Mouse (Mus musculus) embryonic fibroblast, embryonic 13.5 days (primary cell): Measurements from ENCODE around the gene Ssrp1.

ENCODE experiments used
- CTCF ChIP-seq: IDR thresholded peaks from 2 replicates; pipeline ENCODE4 v1.5.1; 2011; ENCODE audit warnings: mild to moderate bottlenecking, control low read depth, low read length, moderate library complexity, borderline replicate concordance; ENCODE audit not compliant: insufficient read depth
- POLR2A ChIP-seq: IDR thresholded peaks from 2 replicates; pipeline ENCODE4 v1.6.1; 2011; ENCODE audit warnings: low read depth, mild to moderate bottlenecking, control low read depth, low read length, moderate library complexity

GRCm38 (mm10) chr2:85043623-85044022 is 6.6 kb downstream of the Ssrp1 start:
- TF ChIP-seq POLR2A: no peak
- no peak for TF ChIP-seq CTCF
